Mouse (Mus musculus): ENCODE measurements around the gene Ptpa. TPM values are rescaled to one million over a fixed set of nuclear protein-coding genes. Genes with fewer than 3 reads are reported as not detected.
"Not testable (repeated sequence)": the region's sequence is repeated elsewhere in the genome, so short reads cannot be mapped to it uniquely, and the experiment has no call there.

Ptpa gene
- polyA plus RNA-seq, 1 experiment = 102 TPM

GRCm38 (mm10) chr2:30413038-30413973 lies 2.5 kb upstream of the Ptpa start:
- no peak overlapping the region for H3K27ac ChIP-seq (ENCODE audit: insufficient read depth, low read depth, low read length)
- H3K4me3 ChIP-seq (ENCODE audit: low read depth, low read length) = peak overlapping the region; percentile 66; the same call in 1 of the 2 replicates
- H3K36me3 ChIP-seq (ENCODE audit: control insufficient read depth, insufficient read depth, low read length) = peaks cover 22% of the 10 kb centered on the region
- 88% methylated on average over 16 of the region's 16 CpGs for WGBS
- H3K27me3 ChIP-seq (ENCODE audit: control insufficient read depth, insufficient read depth, low read length) = no peaks in the 10 kb centered on the region
- H3K4me1 ChIP-seq (ENCODE audit: control insufficient read depth, insufficient read depth, insufficient read length, low read length) = peaks cover 21% of the 10 kb centered on the region; the same call in 1 of the 2 replicates
- no peak for TF ChIP-seq CTCF (IDR thresholded peaks at IDR 0.05; ENCODE audit: extremely low read depth, insufficient read length, insufficient replicate concordance, low read depth, low read length)
- no peak for TF ChIP-seq POLR2A (IDR thresholded peaks at IDR 0.05; ENCODE audit: low read depth, low read length)

- 61% methylated on average over 4 of the region's 4 CpGs for WGBS
- Histone ChIP-seq H3K27me3 (ENCODE audit: control insufficient read depth, insufficient read depth, low read length) (no peaks in the 10 kb centered on the region), H3K4me1 (ENCODE audit: control insufficient read depth, insufficient read depth, insufficient read length, low read length) (peaks cover 13% of the 10 kb centered on the region; the same call in 1 of the 2 replicates), H3K4me3 (ENCODE audit: low read depth, low read length) (peak overlapping the region; percentile 66), H3K36me3 (ENCODE audit: control insufficient read depth, insufficient read depth, low read length) (peaks cover 17% of the 10 kb centered on the region; the same call in 1 of the 2 replicates), H3K27ac (ENCODE audit: insufficient read depth, low read depth, low read length) (no peak overlapping the region)
- TF ChIP-seq CTCF (IDR thresholded peaks at IDR 0.05; ENCODE audit: extremely low read depth, insufficient read length, insufficient replicate concordance, low read depth, low read length) (no peak), POLR2A (IDR thresholded peaks at IDR 0.05; ENCODE audit: low read depth, low read length) (no peak)
Observed at GRCm38 (mm10) chr2:30414101-30414500, 1.7 kb upstream of the Ptpa start.

DNA sequence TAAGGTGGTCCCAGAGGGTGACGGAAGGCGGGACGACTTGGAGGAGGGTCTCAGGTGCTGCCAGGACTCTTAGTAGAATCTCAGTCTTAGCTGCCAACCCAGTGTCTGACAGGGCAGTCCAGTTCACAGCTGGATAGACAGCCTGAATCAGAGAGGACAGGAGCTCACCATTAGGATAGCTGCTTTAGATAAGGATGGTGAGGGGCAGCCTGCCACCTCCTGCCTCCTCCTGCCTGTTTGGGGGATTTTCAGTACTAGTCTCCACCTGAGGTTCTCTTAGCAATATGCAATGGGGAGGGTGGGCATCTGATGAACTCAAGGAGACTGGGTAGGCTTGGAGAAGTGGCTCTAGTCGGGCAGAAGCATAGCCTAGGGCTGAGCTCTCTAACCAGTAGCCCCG lies 1.2 kb upstream of the Ptpa start:
- 59% methylated on average over 5 of the region's 5 CpGs for WGBS
- Histone ChIP-seq H3K36me3 (ENCODE audit: control insufficient read depth, insufficient read depth, low read length) (peaks cover 13% of the 10 kb centered on the region; the same call in 1 of the 2 replicates), H3K27ac (ENCODE audit: insufficient read depth, low read depth, low read length) (peak overlapping the region; percentile 96), H3K4me1 (ENCODE audit: control insufficient read depth, insufficient read depth, insufficient read length, low read length) (peaks cover 9% of the 10 kb centered on the region; the same call in 1 of the 2 replicates), H3K27me3 (ENCODE audit: control insufficient read depth, insufficient read depth, low read length) (no peaks in the 10 kb centered on the region), H3K4me3 (ENCODE audit: low read depth, low read length) (peak overlapping the region; percentile 66)
- no peak for TF ChIP-seq CTCF (IDR thresholded peaks at IDR 0.05; ENCODE audit: extremely low read depth, insufficient read length, insufficient replicate concordance, low read depth, low read length)
- no peak for TF ChIP-seq POLR2A (IDR thresholded peaks at IDR 0.05; ENCODE audit: low read depth, low read length)

DNA sequence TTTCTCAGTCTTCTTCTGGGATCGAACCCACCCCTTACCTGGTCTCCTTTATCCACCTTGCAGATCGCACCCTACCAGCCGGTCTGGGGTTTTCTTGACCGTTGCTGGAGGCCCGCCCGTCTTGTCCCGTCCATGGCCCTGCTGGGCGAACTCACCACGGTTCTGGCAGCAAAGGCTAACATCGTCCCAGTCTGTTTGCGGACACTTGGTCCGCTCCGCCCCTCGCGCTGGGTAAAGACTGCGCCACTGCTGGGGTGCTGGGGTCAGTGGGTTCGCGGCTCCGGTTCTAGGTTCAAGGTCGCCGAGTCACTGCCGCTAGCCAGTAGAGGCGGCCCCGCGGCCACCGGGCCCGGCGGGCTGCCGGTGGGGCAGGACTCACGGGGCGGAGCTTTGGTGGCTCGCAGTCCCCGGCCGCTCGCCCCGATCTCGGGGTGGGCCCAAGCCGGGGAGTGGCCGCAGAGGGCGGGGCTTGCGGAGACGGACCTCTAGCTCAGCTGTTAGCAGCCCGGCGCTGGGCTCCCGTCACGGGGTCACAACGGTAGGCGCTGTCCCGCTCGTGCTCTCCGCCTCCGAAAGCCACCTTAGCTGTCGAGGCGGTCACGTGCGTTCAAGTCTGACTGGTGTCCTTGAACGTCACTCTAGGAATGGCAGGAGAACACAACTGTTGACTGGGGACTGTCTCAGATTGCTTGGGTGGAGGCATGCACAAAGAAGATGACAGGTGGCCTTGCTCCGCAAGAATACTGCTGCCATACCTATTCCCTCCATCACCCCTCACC lies 493 bp upstream of the Ptpa start, which contains the start of gene Crat:
Crat (minus strand) TSS at position 657 of the 779 bp plus-strand sequence.
- Histone ChIP-seq H3K36me3 (ENCODE audit: control insufficient read depth, insufficient read depth, low read length) (0 out of 2 replicates have a peak, but pooled peaks cover 6% of the 10 kb centered on the region), H3K27ac (ENCODE audit: insufficient read depth, low read depth, low read length) (peak within 1 kb of the TSS; percentile 96), H3K4me1 (ENCODE audit: control insufficient read depth, insufficient read depth, insufficient read length, low read length) (peaks cover 7% of the 10 kb centered on the region; the same call in 1 of the 2 replicates), H3K27me3 (ENCODE audit: control insufficient read depth, insufficient read depth, low read length) (no peaks in the 10 kb centered on the region), H3K4me3 (ENCODE audit: low read depth, low read length) (peak within 1 kb of the TSS; percentile 66)
- WGBS = 1% methylated on average over 58 of the region's 58 CpGs
- TF ChIP-seq POLR2A (IDR thresholded peaks at IDR 0.05; ENCODE audit: low read depth, low read length) (peak; percentile 65), CTCF (IDR thresholded peaks at IDR 0.05; ENCODE audit: extremely low read depth, insufficient read length, insufficient replicate concordance, low read depth, low read length) (no peak)

DNA sequence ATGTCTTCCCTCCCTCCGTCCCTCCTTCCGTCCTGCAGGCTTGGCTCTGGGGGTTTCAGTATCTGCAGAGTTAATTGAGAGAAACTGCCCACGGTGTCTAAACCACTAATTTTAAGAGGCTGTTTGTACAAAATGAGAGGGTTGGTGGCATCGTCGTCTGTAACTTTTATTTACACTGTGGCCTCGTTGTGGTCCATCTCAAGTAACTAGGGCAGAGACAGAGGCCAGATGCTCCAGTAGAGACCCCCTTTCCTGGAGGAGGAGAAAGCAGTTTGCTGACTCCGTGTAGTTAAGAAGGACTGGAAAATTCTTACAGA lies 768 bp downstream of the Ptpa start:
- Histone ChIP-seq H3K27ac (ENCODE audit: insufficient read depth, low read depth, low read length) (peak overlapping the region; percentile 96; the same call in 1 of the 2 replicates), H3K27me3 (ENCODE audit: control insufficient read depth, insufficient read depth, low read length) (no peaks in the 10 kb centered on the region), H3K4me1 (ENCODE audit: control insufficient read depth, insufficient read depth, insufficient read length, low read length) (peaks cover 7% of the 10 kb centered on the region; the same call in 1 of the 2 replicates), H3K36me3 (ENCODE audit: control insufficient read depth, insufficient read depth, low read length) (0 out of 2 replicates have a peak, but pooled peaks cover 4% of the 10 kb centered on the region), H3K4me3 (ENCODE audit: low read depth, low read length) (peak overlapping the region; percentile 66)
- WGBS = 2% methylated on average over 7 of the region's 7 CpGs
- TF ChIP-seq CTCF (IDR thresholded peaks at IDR 0.05; ENCODE audit: extremely low read depth, insufficient read length, insufficient replicate concordance, low read depth, low read length) = no peak
- TF ChIP-seq POLR2A (IDR thresholded peaks at IDR 0.05; ENCODE audit: low read depth, low read length) = no peak

- H3K36me3 ChIP-seq (ENCODE audit: control insufficient read depth, insufficient read depth, low read length); H3K4me1 ChIP-seq (ENCODE audit: control insufficient read depth, insufficient read depth, insufficient read length, low read length); H3K27ac ChIP-seq (ENCODE audit: insufficient read depth, low read depth, low read length); H3K27me3 ChIP-seq (ENCODE audit: control insufficient read depth, insufficient read depth, low read length); H3K4me3 ChIP-seq (ENCODE audit: low read depth, low read length): not testable (repeated sequence)
- WGBS = 50% methylated on average over 6 of the region's 6 CpGs
Observed at GRCm38 (mm10) chr2:30417154-30417553, 1.3 kb downstream of the Ptpa start.
